Mouse (Mus musculus) C2C12 (cell line): ENCODE results near the gene Sprr2k.
"Not testable (repeated sequence)": the region's sequence is repeated elsewhere in the genome, so short reads cannot be mapped to it uniquely, and the experiment has no call there.

Experiments
- CTCF ChIP-seq: IDR thresholded peaks from one replicate; pipeline ENCODE4 v1.5.1; 2011; ENCODE audit not compliant: control insufficient read depth, insufficient read depth, insufficient read length
- MAX ChIP-seq: IDR thresholded peaks from one replicate; pipeline ENCODE4 v1.6.1; 2011; ENCODE audit warnings: mild to moderate bottlenecking, control low read depth
- MYOG ChIP-seq: IDR thresholded peaks from one replicate; pipeline ENCODE4 v1.6.1; 2011; ENCODE audit not compliant: control insufficient read depth, insufficient read length; ENCODE audit errors: extremely low read depth
- USF1 ChIP-seq: IDR thresholded peaks from one replicate; pipeline ENCODE4 v1.6.1; 2011; ENCODE audit warnings: low read depth, mild to moderate bottlenecking, control low read depth, moderate library complexity

DNA sequence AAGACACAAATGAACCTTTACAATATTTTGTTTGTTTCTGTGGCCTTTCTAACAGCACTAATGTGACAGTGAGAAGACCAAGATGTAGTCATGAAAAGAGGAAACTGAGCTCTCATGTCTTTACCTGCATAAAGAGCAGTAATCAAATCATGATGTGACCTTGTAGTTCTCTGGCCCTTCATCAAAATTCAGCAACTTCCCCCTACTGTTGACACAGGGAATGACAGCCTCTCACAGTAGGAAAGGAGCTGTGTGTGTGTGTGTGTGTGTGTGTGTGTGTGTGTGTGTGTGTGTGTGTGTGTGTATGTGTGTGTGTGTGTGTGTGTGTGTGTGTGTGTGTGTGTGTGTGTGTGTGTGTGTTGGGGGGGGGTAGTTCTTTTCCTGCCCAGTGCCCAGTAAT lies 48.9 kb downstream of the Sprr2k start:
- TF ChIP-seq CTCF, MYOG, USF1, MAX: not testable (repeated sequence)
